Mouse (Mus musculus) mouse embryonic stem cell (cell line): ENCODE measurements around the gene Serpinb1a.

Source experiments
- in situ Hi-C, 2 experiments: fragments of 300-500 bp; cut with MboI; formaldehyde crosslinking; loops; 1 replicate in 1 of 2; 3 replicates in 1 of 2; pipeline ENCODE4 v1.14.3; 2019 to 2020; ENCODE audit warnings: low sequenced_read_pairs in 2 of 2, low pct_unique_long_range_greater_than_20kb in 1 of 2, mixed read lengths in 1 of 2; ENCODE audit not compliant: unreplicated experiment in 1 of 2

The Serpinb1a gene

GRCm38 (mm10) chr13:32803701-32804345 is 47.2 kb downstream of the Serpinb1a start:
- in situ Hi-C loops = no loop called here

GRCm38 (mm10) chr13:32802259-32803081 is 48.5 kb downstream of the Serpinb1a start, which contains the start of gene D930007J09Rik:
Gene D930007J09Rik (minus strand): TSS chr13:32802849.
- in situ Hi-C loops = no loop called here

- in situ Hi-C loops = no loop called here
These were observed 49.2 kb downstream of the Serpinb1a start, which contains the start of gene Wrnip1 for GRCm38 (mm10) chr13:32801693-32802221. Gene Wrnip1 (plus strand): TSS chr13:32802038.

- in situ Hi-C loops = no loop called here
These were observed 50.1 kb downstream of the Serpinb1a start for GRCm38 (mm10) chr13:32800859-32801258.

GRCm38 (mm10) chr13:32799131-32799530 is 51.9 kb downstream of the Serpinb1a start:
- in situ Hi-C loops = no loop called here

GRCm38 (mm10) chr13:32797085-32797484 is 53.9 kb downstream of the Serpinb1a start:
- in situ Hi-C loops = no loop called here

GRCm38 (mm10) chr13:32795166-32795565 is 55.8 kb downstream of the Serpinb1a start:
- in situ Hi-C loops = no loop called here

- in situ Hi-C loops = no loop called here
These were observed 56.4 kb downstream of the Serpinb1a start for GRCm38 (mm10) chr13:32794619-32795018.
